Mouse (Mus musculus) spleen, adult 2 months (tissue): ENCODE results near the gene Il4ra. TPM values are rescaled to one million over a fixed set of nuclear protein-coding genes. Genes with fewer than 3 reads are reported as not detected.

Experiments
- DNase-seq, 2 experiments: peaks; one replicate each; pipeline versions ENCODE4 v3.0.0 to v3.0.0-alpha.2; 2012 to 2021; ENCODE audit warnings: low spot score in 2 of 2, low read depth in 1 of 2
- H3K27ac ChIP-seq: fragments of 200-500 bp; 2 replicates; pipeline ENCODE4 v1.5.1; 2012; ENCODE audit warnings: low read length, inconsistent platforms; ENCODE audit not compliant: insufficient read depth
- H3K27me3 ChIP-seq: fragments of 200-500 bp; 2 replicates; pipeline ENCODE4 v1.6.1; 2012; ENCODE audit warnings: mild to moderate bottlenecking, moderate library complexity, low read length, inconsistent platforms; ENCODE audit not compliant: control insufficient read depth, insufficient read depth
- H3K36me3 ChIP-seq: fragments of 200-500 bp; 2 replicates; pipeline ENCODE4 v1.6.1; 2012; ENCODE audit warnings: mild to moderate bottlenecking, low read length, inconsistent platforms; ENCODE audit not compliant: control insufficient read depth, insufficient read depth
- H3K4me1 ChIP-seq: fragments of 200-500 bp; 2 replicates; pipeline ENCODE4 v1.6.1; 2011; ENCODE audit warnings: inconsistent platforms; ENCODE audit not compliant: control insufficient read depth, insufficient read depth, insufficient read length
- H3K4me3 ChIP-seq: fragments of 200-500 bp; 2 replicates; pipeline ENCODE4 v1.5.1; 2011; ENCODE audit warnings: mild to moderate bottlenecking, inconsistent platforms; ENCODE audit not compliant: insufficient read depth, insufficient read length; ENCODE audit errors: extremely low read depth
- CTCF ChIP-seq: fragments of 200-500 bp; IDR thresholded peaks from 2 replicates; pipeline ENCODE4 v1.5.1; 2011; ENCODE audit warnings: mild to moderate bottlenecking, inconsistent platforms; ENCODE audit not compliant: insufficient read depth, insufficient read length, insufficient replicate concordance; ENCODE audit errors: extremely low read depth
- POLR2A ChIP-seq: fragments of 200-500 bp; IDR thresholded peaks from 2 replicates; pipeline ENCODE4 v1.6.1; 2011; ENCODE audit warnings: low read depth, low read length, inconsistent platforms
- WGBS: fragments of 180-500 bp; shearing (Covaris S2); methylation state at CpG from one replicate; pipeline ENCODE4 v1.1.7; 2018; 5-methylcytosine and 5-hydroxymethylcytosine counted together
- polyA plus RNA-seq: library from polyadenylated mRNA; depleted of rRNA; stranded (reverse); fragments of >200 nt; gene quantifications from 2 replicates; pipeline ENCODE4 v1.2.3, GENCODE M21; 2012

Gene Il4ra
- polyA plus RNA-seq, 1 experiment, result 83.4 TPM

DNA sequence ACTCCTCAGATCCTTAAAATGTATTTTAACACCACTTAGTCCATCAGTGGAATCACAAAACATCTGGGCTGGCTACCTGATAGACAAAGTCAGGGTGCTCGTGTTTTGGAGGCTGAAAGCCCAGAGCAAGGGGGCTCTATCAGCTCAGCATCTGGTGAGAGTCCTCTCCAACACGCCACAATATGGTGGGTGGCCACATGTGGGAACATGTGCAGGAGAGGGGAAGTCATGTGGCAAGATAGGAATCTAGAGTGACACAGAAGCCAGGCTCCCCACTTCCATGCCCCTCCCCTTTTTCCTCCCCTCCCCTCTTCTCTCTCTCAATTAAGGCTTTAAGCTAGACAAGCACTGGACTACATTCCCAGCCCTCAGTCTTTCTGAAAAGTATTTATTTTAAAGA, 40.1 kb upstream of the Il4ra start:
- no peak overlapping the region for H3K27ac ChIP-seq
- H3K4me1 ChIP-seq, result peaks cover 3% of the 10 kb centered on the region; the same call in 1 of the 2 replicates
- TF ChIP-seq POLR2A, result no peak
- TF ChIP-seq CTCF, result no peak
- no peak overlapping the region for H3K4me3 ChIP-seq
- no peak for DNase-seq
- 47% methylated on average over 2 of the region's 2 CpGs for WGBS
- no peaks in the 10 kb centered on the region for H3K27me3 ChIP-seq
- H3K36me3 ChIP-seq, result no peaks in the 10 kb centered on the region

DNA sequence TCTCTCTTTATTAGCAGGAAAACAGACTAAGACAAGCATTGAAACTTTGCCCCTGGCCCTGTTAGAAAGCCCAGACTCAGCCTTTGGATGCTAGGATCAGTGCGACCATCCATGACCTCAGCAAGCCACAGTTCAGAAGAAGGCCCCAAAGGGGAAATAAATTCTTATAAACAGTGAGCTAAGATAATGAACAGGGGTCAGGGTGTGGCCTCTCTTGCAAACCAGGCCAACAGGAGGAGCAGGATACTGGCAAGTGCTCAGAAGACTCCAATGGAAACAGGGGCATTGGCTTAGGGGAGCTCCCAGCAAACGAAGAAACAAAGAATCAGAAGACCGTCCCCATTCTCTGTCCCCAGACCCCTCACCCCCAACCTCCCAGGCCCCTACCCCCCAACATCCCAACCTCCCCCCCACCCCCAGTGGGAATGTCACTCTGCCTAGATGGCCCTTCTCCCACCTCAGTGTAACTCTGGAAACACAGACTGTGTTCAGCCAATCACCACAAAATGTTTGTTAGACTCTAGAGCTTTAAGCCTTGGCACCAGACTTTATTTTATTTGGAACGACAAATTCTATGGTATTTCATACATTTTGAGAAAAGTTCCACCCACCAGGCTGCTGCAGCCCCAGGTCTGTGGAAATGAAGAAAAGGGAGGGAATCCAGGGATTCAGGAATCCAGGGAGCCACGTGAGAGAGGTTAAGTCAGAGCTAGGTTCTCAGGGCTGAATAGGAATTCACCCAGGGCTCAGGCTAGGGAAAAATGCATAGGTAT, 36.7 kb upstream of the Il4ra start:
- no peaks in the 10 kb centered on the region for H3K36me3 ChIP-seq
- no peak overlapping the region for H3K4me3 ChIP-seq
- no peak overlapping the region for H3K27ac ChIP-seq
- 88% methylated on average over 5 of the region's 5 CpGs for WGBS
- no peaks in the 10 kb centered on the region for H3K27me3 ChIP-seq
- TF ChIP-seq CTCF, result no peak
- no peak for TF ChIP-seq POLR2A
- DNase-seq, result no peak
- H3K4me1 ChIP-seq, result peaks cover 3% of the 10 kb centered on the region; the same call in 1 of the 2 replicates

DNA sequence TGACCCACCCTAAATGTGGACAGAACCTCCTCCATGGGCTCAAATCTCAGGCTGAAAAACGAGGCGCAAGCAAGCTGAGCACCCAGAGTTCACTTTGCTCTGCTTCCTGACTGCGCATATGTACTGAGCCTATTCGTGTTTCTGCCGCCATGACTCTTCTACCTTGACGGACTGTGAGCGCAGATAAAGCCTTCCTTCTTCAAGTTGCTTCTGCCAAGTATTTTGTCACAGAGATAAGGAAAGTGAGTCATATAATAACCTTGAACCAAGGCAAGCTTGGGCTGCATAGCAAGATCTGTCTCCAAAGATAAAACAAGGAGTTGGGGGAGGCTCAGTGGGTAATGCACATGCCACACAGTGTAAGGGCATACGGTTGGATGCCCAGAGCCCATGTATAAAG, 35.2 kb upstream of the Il4ra start:
- H3K27me3 ChIP-seq, result no peaks in the 10 kb centered on the region
- no peak overlapping the region for H3K27ac ChIP-seq
- DNase-seq, result no peak
- no peaks in the 10 kb centered on the region for H3K4me1 ChIP-seq
- H3K4me3 ChIP-seq, result no peak overlapping the region
- 82% methylated on average over 8 of the region's 8 CpGs for whole genome bisulfite sequencing
- H3K36me3 ChIP-seq, result no peaks in the 10 kb centered on the region
- no peak for TF ChIP-seq POLR2A
- TF ChIP-seq CTCF, result no peak

DNA sequence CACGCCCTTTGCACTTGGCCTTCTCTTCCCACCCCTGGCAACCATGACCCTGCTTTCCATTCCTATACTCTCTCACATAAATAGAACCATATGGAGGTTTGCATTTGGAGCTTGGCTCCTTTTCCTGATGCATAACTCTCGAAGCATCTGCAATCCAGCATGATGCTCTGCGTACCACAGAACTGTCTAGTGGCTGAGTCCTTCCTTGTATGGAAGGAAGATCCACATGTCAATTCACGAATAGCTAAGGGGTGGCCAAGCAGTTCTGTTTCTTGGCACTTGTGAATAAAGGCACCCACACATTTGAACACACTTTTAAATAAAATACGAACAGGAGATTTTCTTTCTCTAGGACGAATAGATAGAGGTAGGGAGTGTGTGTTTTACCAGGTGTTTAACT, 34.5 kb upstream of the Il4ra start:
- H3K4me3 ChIP-seq, result no peak overlapping the region
- TF ChIP-seq CTCF (no peak), POLR2A (no peak)
- H3K36me3 ChIP-seq, result no peaks in the 10 kb centered on the region
- 90% methylated on average over 6 of the region's 6 CpGs for WGBS
- H3K27me3 ChIP-seq, result no peaks in the 10 kb centered on the region
- H3K4me1 ChIP-seq, result no peaks in the 10 kb centered on the region
- DNase-seq, result no peak
- H3K27ac ChIP-seq, result no peak overlapping the region

DNA sequence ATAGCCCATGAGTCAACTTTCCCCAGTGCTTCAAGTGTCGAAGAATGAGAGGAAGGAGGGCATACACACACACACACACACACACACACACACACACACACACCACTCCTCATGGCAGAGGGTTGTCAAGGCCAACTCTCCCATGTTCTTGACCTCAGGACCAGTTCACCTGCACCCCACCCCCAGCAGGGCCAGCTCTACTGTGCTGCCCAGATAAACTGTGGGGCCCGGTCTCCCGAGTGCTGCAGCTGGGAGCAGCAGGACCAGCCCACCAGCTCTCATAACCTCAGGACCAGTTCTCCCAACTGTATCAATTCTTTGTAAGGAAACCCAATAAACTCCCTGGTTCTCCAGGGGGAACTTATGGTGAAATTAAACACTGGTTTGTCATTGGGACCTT, 32.2 kb upstream of the Il4ra start:
- H3K36me3 ChIP-seq, result no peaks in the 10 kb centered on the region
- 73% methylated on average over 3 of the region's 3 CpGs for WGBS
- H3K27me3 ChIP-seq, result no peaks in the 10 kb centered on the region
- no peak overlapping the region for H3K4me3 ChIP-seq
- TF ChIP-seq CTCF, result no peak
- no peak for TF ChIP-seq POLR2A
- no peak for DNase-seq
- no peaks in the 10 kb centered on the region for H3K4me1 ChIP-seq
- H3K27ac ChIP-seq, result no peak overlapping the region

DNA sequence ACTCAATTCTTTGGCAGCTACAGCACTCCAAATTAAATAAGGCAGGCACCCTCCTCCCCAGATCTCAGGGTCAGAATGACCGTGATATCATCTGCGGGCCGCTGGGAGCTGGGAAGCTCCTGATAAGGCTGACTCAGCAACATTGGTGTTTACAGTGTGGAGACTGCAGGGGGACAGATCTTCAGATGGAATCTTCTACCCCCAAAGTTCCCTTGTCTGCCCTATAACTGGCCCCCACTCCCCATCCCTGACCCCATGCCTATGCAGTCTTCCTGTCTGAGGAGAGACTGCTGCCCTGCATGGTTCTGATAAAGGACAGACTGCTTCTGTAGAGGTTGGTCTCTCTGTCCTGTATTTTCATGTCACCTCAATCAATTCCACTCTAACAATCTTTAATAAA, 28.9 kb upstream of the Il4ra start:
- Histone ChIP-seq H3K27ac (no peak overlapping the region), H3K4me3 (no peak overlapping the region), H3K27me3 (no peaks in the 10 kb centered on the region), H3K4me1 (no peaks in the 10 kb centered on the region), H3K36me3 (no peaks in the 10 kb centered on the region)
- no peak for DNase-seq
- TF ChIP-seq CTCF (no peak), POLR2A (no peak)
- 68% methylated on average over 3 of the region's 3 CpGs for WGBS

DNA sequence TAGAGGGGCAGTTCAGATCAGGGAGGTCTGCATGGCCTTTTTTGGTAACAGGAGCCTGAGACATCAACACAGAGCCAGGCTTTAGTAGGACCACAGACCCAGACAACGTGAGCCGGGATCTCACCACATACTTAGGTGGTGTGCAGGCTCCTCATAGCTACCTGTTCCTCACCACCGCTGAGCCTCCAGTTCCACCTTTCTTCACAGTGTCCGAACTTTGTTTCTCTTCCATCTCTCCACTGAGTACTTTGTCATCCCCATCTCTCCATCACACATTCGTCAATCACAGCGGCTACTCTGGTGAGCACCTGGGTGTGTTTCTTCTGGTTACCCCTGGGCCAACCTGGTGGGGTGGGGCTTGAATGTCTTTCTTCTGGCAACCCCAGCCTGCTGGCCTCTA, 24.7 kb upstream of the Il4ra start:
- TF ChIP-seq CTCF, result no peak
- TF ChIP-seq POLR2A, result no peak
- 93% methylated on average over 6 of the region's 6 CpGs for WGBS
- Histone ChIP-seq H3K4me1 (no peaks in the 10 kb centered on the region), H3K27me3 (no peaks in the 10 kb centered on the region), H3K36me3 (no peaks in the 10 kb centered on the region), H3K27ac (no peak overlapping the region), H3K4me3 (no peak overlapping the region)
- DNase-seq, result no peak
